Mouse (Mus musculus) monocyte, adult 5-6 weeks (primary cell): ENCODE data around the gene Tph2. TPM values are rescaled to one million over a fixed set of nuclear protein-coding genes. Genes with fewer than 3 reads are reported as not detected.
"Not testable (repeated sequence)": the region's sequence is repeated elsewhere in the genome, so short reads cannot be mapped to it uniquely, and the experiment has no call there.

Experiments used
- ATAC-seq: fragments of 153-309, 156-312 bp; replicated peaks from 2 replicates; pipeline ENCODE4 v1.8.0; 2017; ENCODE audit warnings: mild to moderate bottlenecking; ENCODE audit not compliant: low TSS enrichment, insufficient number of reproducible peaks, severe bottlenecking, poor library complexity, low FRiP score
- total RNA-seq: library from RNA; stranded (forward); fragments of 200-1000, 200-491, 200-594 nt; gene quantifications from 3 replicates; pipeline ENCODE4 v1.2.3, GENCODE M21; 2017

Tph2 gene
- total RNA-seq: not detected in 3 replicates

DNA sequence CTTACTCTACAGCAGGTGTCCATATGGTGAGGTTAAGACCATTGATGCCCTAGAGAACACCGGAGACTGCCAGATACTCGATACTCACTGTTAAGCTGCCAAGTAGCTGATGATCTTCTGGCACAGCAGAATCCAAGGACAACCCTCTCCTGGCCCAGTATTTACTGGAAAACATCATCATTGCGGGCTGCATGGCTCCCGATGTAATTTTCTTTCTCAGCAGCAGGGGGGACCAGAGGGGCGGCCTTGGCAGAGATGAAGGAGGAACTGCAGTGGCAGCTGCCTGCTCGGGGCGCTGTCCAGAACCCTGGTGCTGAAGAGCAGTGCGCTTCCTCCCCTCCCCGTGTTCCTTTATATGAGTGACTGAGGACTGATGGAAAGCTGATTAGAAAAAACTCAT, at the start of gene Tph2:
Gene Tph2 (minus strand): TSS at position 326 of the 400 bp plus-strand sequence.
- peak; percentile 93 for ATAC-seq

DNA sequence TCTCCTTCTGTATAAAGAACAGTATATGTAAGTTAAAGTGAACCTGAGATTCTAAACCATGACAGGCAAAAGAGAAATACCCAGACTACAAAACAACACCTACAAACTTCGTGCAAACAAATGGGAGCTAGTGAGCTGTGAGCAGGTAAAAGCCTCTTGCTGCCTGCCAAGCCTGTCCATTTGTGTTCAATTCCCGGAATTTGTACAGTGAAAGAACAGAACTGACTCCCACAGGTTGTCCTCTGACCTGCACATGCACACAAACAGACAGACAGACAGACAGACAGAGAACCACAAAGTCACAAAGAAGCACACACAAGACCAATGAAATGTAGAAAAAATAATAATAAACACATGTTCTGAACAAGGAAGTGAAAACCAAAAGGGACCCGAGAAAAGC, 49.0 kb upstream of the Tph2 start:
- no peak for ATAC-seq

DNA sequence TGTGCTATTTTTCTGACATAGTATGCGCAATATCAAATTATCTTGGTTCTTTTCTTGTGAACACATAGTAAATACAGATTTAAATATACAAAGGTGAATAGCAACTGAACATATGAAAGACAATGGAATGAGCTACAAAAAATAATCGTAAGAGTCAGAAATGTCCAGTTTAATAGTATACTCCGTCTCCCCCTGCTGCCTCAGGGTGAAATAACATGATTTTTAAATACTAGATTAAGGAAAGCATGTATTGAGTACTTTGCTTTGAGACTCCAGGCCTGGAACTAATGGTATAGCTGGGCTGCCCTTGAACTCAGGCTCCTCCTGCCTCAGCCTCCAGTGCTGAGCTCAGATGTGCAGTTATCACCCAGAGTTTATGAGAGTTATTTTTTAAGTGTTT, 47.7 kb upstream of the Tph2 start:
- no peak for ATAC-seq

DNA sequence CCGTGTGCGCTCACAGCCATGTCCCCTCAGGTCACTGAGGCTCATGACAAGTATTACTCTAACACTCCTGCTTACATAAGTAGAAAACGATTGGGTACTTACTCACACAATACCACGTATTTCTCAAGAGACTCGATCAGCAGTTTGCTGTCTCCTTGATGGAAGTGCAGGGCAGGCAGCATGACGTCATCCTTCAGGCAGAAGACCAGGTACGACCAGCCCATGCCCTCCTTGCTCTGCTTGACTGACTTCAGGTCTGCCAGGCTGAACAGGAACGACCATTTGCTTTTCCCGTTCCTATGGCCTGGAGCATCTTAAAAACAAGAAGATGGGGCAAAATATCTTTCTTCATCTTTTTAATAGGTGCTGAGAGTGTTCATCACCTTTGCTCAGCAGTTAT, 44.2 kb upstream of the Tph2 start:
- no peak for ATAC-seq

DNA sequence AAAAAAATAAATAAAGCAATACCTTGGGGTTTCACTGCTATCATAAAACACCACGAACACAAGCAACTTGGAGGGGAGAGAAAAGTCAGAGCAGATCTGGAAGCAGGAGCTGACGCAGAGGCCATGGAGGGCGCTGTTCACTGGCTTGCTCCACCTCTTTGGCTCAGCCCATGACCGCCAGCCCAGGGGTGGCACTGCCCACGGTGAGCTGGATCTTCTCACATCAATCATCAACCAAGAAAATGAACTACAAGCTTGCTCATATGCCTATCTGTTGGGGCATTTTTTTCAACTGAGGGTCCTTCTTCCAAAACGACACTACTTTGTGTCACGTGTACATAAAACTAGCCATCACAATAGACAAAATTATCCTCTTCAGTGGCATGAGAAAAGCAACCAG, 41.8 kb upstream of the Tph2 start:
- no peak for ATAC-seq

DNA sequence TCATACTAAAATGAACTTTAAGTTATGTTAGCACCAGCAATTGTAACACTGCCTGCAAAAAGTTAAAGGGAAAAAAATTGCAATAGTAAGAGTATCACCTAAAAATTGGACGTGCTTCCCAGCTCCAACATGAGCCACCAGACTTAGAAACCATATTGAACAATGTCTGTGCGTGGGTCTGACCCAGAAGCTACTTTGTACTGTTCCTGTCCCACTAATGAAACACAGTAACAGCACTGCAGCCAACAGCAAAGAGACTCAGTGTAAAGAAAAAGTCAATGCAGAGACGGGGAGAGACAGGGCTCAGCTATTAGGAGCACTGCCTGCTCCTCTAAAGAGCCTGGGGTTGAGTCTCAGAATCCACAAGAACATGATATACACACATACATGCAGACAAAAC, 39.0 kb upstream of the Tph2 start:
- ATAC-seq: no peak

DNA sequence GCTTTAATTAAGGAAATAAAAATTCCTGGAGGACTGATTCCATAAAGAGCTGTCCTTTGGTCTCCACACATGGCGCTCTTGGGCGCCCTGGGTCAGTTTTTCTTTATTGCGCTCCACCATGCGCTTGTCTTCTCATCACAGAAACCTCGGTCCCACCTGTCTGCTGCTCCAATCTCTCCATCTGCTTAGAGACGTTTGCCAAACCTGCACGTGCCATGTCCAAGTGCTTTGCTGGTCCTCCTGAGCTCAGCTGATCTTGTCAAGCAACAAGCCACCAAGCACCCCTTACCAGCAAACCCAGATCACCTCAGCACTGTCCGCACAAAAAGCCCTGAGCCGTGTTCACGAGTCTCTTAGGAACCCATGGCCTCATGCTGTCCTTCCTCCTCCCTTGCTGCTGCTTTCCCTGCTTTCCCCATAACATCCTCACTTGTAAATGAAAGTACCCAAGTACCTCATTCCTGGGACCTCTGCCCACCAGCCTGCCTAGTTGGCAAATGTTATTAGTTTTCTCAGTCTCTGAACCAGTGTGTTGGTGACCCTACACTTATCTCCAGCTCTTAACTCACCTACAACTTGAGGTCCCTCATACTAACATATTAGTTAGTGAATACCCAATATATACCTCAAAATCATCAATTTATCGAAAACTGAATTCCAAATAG, 28.2 kb upstream of the Tph2 start:
- ATAC-seq: no peak

DNA sequence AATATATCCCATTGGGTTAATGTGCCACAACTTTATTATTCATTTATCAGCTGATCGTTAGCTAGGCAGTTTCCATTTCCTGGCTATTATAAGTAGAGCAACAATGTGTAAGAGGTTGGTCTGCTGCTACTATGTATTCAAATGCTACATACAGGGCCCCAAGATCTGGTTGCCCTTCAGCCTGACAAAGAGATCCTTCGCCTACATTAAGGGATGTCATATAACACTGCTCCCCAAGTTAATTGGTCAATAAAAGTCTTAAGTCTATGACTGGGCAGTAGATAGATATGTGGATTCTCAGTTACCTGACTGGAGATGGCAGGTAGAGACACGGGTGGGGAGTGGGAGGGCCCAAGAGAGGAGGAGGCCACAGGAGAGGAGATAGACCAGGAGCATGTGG, 21.0 kb upstream of the Tph2 start:
- no peak for ATAC-seq

DNA sequence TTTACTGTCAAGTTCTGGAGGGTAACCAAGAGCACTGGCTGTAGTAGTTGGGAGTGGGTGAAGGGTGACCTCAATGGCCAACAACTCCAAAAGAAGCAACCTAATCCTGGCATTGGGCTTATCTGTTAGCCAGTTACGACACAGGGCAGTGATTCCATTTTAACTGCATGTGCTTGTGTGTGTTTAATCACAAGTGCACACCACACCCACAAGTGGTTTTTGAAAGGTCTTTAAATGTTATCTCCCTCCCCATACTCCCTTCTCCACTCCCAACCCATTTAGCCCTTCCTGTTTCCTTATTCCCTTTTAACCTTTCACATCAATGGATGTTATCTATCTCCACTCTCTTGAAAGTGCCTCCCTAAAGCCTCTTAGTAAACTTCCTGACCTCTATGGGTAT, 20.5 kb upstream of the Tph2 start:
- ATAC-seq: no peak

DNA sequence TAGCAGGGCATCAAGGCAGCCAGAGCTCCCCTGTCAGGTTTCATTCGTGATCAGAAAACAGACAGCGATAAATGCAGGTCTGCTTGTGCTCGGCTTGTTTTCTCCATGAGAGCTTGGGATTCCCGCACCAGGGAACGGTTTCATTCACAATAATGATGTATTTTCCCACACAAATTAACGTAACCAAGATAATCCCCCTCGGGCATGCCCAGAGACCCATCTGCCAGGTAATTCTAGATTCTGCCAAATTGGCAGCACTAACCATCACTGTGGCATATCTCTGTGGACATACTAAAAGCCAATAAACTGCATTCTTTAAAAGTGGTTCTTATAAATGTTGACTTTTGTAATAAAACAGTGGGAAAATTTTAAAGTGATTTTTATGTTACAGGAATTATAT, 6.4 kb upstream of the Tph2 start:
- ATAC-seq: no peak

DNA sequence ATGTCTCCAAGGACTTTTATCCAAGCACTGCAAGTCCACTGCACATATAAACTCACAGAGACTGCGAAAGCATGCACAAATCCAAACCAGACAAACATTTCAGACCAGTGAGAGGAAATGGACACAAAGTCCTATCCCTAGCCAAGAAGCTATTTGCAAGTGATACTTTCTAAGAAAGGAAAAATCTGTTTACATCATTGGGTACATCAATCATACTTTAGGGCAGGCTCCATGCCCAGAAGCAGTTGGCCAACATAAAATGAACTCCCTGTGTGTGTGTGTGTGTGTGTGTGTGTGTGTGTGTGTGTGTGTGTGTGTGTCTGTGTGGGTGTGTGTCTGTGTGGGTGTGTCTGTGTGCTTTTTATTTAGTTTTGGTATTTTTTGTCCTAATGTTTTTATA, 2.6 kb upstream of the Tph2 start:
- ATAC-seq: no peak

DNA sequence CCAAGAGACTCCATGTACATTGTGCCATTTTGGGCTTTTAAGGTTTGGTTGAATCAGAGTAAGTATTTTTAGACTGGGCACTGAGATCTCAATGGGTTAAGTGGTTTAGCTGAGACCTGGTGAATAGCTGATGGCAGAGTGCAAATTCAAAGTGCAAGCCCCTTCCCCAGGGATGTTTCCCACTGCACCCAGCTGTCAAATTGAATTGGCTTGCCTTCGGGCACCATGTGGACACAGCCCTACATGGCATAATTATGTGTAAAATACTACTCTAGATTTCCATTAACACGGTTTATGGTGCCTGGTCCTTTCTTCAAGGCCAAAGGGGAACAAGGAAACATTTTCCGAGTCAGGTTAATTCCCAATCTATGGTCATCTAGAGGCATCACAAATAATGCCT, 3.8 kb downstream of the Tph2 start:
- no peak for ATAC-seq

DNA sequence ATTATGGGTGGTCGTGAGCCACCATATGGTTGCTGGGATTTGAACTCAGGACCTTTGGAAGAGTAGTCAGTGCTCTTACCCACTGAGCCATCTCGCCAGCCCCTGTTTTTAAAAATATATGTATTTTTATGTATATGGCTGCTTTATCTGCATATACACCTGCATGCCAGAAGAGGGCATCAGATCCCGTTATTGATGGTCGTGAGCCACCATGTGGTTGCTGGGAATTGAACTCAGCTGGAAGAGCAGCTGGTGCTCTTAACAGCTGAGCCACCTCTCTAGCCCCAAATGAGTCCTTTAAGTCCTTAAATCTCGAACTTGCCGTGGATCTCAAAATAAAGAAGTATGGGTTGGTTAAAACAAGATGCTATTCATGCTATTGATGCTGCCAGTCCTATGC, 6.8 kb downstream of the Tph2 start:
- ATAC-seq: not testable (repeated sequence)

DNA sequence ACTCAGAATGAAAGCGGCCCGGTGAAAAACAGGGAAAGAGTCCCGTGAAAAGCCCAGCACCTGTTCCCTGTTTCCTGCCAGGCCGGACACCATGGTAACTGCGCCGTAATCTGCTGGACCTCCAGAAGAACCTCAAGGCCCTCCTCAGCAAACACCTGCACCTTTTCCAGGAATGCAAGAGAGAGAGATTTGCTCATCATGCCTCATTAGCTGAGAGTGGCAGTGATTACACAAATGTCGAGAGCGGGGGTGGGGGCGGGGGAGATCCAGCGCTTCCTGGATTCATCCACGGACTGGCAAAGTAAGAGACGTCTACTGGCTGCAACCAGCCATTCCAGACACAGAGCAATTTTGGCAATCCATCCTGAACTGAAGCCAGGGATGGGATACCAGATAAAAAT, 9.2 kb downstream of the Tph2 start:
- no peak for ATAC-seq

DNA sequence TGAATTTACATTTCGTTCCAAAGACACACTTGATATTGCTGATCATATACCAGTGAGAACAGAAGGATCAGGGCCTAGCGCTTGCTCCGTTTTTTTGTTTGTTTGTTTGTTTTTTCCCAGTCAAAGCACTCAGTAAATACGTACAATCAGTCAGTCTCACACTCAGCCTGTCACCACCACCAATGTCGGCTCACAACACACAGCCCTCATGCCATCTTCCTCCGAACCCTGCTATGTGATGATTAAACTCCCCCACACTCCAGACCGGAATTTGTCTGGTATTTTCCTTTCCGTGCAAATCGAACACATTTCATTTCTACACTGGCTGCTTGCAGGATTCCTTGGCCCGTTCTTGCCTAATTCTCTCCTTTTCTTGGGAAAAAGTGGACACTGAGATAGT, 11.5 kb downstream of the Tph2 start:
- no peak for ATAC-seq

DNA sequence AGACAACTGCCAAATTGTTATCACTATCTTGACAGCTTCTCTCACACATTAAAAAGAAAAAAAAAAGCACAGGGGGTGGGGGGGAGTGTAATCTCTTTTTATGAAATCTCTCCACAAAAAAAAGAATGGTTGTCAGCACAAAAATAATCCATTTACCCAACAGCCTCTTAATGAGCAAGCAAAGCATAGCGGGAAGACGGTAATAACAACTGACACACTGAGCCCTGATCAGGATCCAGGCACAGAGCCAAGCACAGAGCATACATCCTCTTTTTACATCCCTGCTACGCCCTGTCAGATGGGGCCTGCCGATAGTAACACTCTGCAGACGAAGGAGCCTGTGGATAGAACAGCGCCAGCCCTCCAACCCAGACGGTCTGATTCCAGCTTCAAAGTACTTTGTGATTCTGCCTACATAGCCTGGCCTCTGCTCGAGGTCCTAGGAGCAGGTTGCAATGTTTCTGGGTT, 13.4 kb downstream of the Tph2 start:
- peak; percentile 74 for ATAC-seq

DNA sequence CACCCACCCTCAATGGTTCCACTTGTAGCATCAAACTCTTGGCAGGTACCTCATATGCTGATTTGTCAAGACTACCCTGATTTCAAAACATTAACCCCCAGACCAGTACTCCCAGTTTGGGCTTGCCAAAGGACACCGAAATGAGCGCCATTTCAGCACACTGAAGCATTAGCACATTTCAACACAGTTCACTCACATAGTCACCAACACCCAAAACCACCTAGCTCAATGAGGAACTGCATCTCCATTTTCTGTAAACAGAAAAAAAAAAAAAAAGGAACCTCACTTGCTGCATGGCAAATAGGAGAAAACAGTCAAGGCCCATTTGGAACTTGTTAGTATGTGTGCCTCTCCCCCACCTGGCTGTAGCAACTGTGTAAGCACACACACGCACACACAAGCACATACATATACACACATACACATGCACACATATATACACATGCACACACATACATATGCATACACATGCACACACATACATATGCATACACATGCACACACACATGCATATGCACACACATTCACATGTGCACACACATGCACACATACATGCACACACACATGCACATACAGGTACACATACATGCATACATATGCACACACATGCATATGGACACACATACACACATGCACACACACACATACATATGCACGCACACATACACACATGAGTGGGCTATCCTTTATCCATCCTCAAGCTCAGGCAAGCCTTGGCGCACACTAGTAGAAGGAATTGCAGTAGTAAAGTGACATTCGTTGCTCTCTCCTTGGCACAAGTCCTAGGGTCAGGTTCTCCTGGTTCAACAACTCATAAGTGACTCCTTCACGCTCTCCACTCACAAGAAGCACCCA, 14.1 kb downstream of the Tph2 start:
- ATAC-seq: peak; percentile 82

DNA sequence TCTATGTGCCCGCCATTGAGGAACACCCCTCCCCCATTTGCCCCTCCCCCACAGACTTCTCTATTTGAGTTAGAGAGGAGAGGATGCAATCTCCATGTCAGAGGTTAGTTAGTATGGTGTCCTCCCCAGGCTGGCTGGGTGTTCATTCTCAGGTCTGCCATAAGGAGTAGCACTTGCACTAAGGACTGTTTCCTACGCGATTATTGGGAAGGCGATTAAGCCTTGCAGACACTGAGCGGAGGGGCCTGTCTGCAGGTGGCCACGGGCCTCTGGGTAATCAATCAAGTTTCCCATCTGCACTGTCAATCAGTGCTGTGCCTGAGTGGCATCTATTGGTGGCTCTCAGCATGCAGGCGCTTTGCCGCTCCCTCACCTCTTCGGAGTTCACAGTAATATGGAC, 15.4 kb downstream of the Tph2 start:
- ATAC-seq: no peak

DNA sequence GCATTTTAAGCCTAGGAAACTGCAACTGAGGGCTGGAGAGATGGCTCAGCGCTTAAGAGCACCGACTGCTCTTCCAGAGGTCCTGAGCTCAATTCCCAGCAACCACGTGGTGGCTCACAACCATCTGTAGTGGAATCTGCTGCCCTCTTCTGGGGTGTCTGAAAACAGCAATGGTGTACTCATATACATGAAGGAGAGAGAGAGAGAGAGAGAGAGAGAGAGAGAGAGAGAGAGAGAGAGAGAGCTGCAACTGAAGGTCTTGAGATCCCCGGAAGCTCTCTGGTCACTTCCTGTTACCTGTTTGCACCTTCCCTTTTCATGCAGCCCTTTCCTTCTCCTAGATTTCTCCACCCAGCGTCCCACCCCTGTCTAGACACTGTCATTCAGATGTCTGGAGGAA, 24.5 kb downstream of the Tph2 start:
- no peak for ATAC-seq

DNA sequence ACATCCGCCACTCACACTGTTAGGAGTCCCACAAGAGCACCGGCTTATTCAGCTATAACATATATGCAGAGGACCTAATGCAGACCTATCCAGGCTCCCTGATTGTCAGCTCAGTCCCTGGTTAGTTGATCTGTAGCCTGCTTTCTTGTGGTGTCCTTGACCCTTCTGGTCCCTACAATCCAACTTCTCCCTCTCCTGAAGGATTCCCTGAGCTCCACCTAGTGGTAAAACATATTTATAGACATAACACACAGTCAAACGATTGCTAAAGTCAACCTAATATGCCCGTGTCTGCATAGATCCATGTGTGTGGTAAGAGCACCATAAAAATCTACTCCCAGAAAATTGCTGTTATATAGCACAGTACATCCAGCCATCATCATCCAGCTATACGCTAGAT, 37.5 kb downstream of the Tph2 start:
- ATAC-seq: 0 out of 2 replicates have a peak, but pooled peaks have one; percentile 40
